Mouse (Mus musculus): Measurements from ENCODE around the gene Acaca.

GRCm38 (mm10) chr11:84442554-84443331 lies 313.3 kb downstream of the Acaca start:
- TF ChIP-seq CTCF (IDR thresholded peaks at IDR 0.05; ENCODE audit: control insufficient read depth, insufficient read depth, insufficient read length) (no peak), FOSL1 (IDR thresholded peaks at IDR 0.05; ENCODE audit: insufficient read depth, low read length, poor library complexity, severe bottlenecking) (no peak)
